Mouse (Mus musculus): Measurements from ENCODE around the gene Pcp4.

DNA sequence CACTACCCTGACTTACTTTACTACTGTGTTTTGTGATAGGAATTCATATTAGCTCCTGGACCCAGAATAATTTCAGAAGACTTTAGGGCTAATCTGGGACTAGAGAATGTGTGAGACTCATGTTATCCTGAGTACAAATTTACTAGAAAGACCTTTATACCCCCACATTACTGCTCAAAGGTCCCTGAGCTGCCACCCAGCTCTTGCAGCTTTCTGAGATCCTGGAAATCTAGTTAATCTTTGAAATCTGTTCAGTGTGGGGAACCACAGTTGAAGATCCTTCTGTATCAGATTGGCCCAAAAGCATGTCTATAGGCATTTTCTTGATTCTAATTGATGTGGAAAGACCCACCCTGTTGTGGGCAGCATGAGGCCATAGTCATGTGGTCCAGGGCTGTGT, 69.0 kb downstream of the Pcp4 start:
- TF ChIP-seq CTCF (IDR thresholded peaks at IDR 0.05; ENCODE audit: low read depth, low read length) (no peak), EP300 (IDR thresholded peaks at IDR 0.05; ENCODE audit: insufficient read depth, low read depth, low read length) (no peak)

Measured in ES-Bruce4 (cell line).